Mouse (Mus musculus) B cell, adult (primary cell): Measurements from ENCODE around the gene Snx14. TPM values are rescaled to one million over a fixed set of nuclear protein-coding genes. Genes with fewer than 3 reads are reported as not detected.

Source experiments
- total RNA-seq: library from RNA; stranded (reverse); gene quantifications from 4 replicates; pipeline ENCODE4 v1.2.4, GENCODE M21; 2023; ENCODE audit not compliant: inconsistent age

The Snx14 gene
- total RNA-seq, result 23.8 to 29.4 TPM (median 27.0 TPM) in 4 replicates

GRCm38 (mm10) chr9:88438555-88439237 lies at the start of gene Snx14:
TSS of gene Snx14 (minus strand) at chr9:88438958.

GRCm38 (mm10) chr9:88482230-88482828 lies 43.6 kb upstream of the Snx14 start, which contains the start of gene Syncrip:
TSS of gene Syncrip (minus strand) at chr9:88482574.

GRCm38 (mm10) chr9:88326930-88327901 lies 111.5 kb downstream of the Snx14 start, which contains the start of gene Nt5e:
TSS of gene Nt5e (plus strand) at chr9:88327197.

Other genes with a start within 250 kb of the Snx14 start
- gene Nt5e, start 111.8 kb downstream of the Snx14 start, total RNA-seq, result 9.5 to 15.0 TPM (median 12.2 TPM) in 4 replicates
- 1.0 to 2.0 TPM in 2 of 4 replicates, not detected in the others for gene Gm20537, start 17.7 kb upstream of the Snx14 start, total RNA-seq
- gene Syncrip, start 43.6 kb upstream of the Snx14 start, total RNA-seq, result 101 to 108 TPM (median 104 TPM) in 4 replicates
- gene Zfp949, start 109.1 kb upstream of the Snx14 start, total RNA-seq, result 5.9 to 12.0 TPM (median 7.6 TPM) in 4 replicates
- 1.2 TPM in 1 of 4 replicates, not detected in the others for gene Trim43a, start 141.9 kb upstream of the Snx14 start, total RNA-seq